In the genomic region with DNA sequence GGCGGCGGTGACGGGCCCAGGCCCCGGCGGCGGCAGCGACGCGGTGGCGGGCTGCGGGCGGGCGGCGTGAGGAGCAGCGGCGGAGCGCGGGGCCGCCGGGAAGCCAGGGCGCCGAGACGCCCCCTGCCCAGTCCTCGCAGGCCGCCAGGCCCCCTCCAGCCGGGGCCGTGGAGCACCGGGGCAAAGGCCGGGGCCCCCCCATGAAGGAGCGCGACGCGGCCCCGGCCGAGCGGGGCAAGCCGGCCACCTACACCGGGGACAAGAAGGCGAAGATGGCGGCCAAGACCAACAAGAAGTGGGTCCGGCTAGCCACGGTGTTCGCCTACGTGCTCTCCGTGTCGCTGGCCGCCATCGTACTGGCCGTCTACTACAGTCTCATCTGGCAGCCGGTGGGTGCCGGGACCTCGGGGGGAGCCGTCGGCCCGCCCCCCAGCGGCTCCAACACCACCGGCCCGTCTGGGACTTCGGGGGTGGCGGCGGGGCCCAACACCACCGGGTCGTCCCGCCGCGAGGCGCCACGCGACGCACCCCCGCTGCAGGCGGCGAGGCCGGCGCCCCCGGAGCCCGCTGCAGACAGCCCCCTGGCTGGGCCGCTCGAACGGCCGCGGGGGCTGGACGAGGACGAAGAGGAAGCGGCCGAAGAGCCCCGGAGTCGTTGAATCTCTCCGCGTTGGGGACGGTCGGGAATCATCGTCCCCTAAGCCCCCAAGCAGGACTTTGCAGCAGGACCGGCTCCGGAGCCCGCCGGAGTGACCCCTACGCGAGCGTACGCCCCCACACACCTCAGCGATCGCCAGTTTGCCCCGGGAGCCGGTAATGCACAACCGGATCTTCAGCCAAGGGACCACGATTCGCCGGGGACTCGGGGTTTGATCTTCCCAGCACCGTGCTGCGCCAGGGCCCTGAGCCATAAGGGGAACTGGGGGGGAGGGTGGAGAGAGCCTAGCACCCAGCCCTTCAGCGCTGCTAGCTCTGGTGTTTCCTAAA, we compare ENCODE assay signal across 8 mouse cellular contexts. TPM values are rescaled to one million over a fixed set of nuclear protein-coding genes. Genes with fewer than 3 reads are reported as not detected.
DNase-seq lines count a peak whose midpoint lies in the region; ATAC-seq and TF ChIP-seq lines count a peak whose summit lies in the region.

No protein-coding gene starts in this region.

- peak overlapping the region; percentile 25; the same call in 1 of the 2 replicates for H3K27ac ChIP-seq in forebrain, embryonic 13.5 days
- peak overlapping the region; percentile 64 for H3K27ac ChIP-seq in intestine, embryonic 15.5 days
- H3K27ac ChIP-seq in lung, postnatal 0 days (ENCODE audit: low read length): peak overlapping the region; percentile 85
- peak overlapping the region; percentile 2; the same call in 1 of the 2 replicates for H3K27ac ChIP-seq in small intestine, adult 2 months (ENCODE audit: insufficient read depth, low read depth, low read length)

- no peak for TF ChIP-seq POLR2A in brain, embryonic 14.5 days (IDR thresholded peaks at IDR 0.05; ENCODE audit: borderline replicate concordance, extremely low read depth, insufficient read depth, insufficient read length, poor library complexity, severe bottlenecking)
- no peak for TF ChIP-seq POLR2A in small intestine, adult 2 months (IDR thresholded peaks at IDR 0.05; ENCODE audit: low read depth, low read length)

- peak overlapping the region; percentile 97 for H3K4me2 ChIP-seq in forebrain, embryonic 13.5 days
- H3K4me2 ChIP-seq in intestine, embryonic 15.5 days (replicated peaks): peak overlapping the region; percentile 96
- H3K4me2 ChIP-seq in lung, postnatal 0 days (replicated peaks; ENCODE audit: low read depth, low read length): peak overlapping the region; percentile 99

- under 1% methylated on average over 88 of the region's 113 CpGs for WGBS in forebrain, embryonic 13.5 days
- under 1% methylated on average over 111 of the region's 113 CpGs for WGBS in intestine, embryonic 15.5 days
- WGBS in lung, postnatal 0 days: 1% methylated on average over 68 of the region's 113 CpGs
- under 1% methylated on average over 113 of the region's 113 CpGs for WGBS in small intestine, adult 2 months

- no peaks in the 10 kb centered on the region for H3K9me3 ChIP-seq in forebrain, embryonic 13.5 days (replicated peaks)
- no peaks in the 10 kb centered on the region for H3K9me3 ChIP-seq in intestine, embryonic 15.5 days
- H3K9me3 ChIP-seq in lung, postnatal 0 days (ENCODE audit: low read length): no peaks in the 10 kb centered on the region

- DNase-seq in right cerebral cortex, postnatal 14 days: peak; percentile 40
- no peak for DNase-seq in right cerebral cortex, adult 18-20 months
- DNase-seq in brain, embryonic 14.5 days (ENCODE audit: low read depth): peak; percentile 46
- DNase-seq in lung, postnatal 0 days (ENCODE audit: low spot score): peak; percentile 53
- no peak for DNase-seq in adipocyte (ENCODE audit: low spot score)

- no peak for TF ChIP-seq EP300 in lung, postnatal 0 days (IDR thresholded peaks at IDR 0.05)

- H3K27me3 ChIP-seq in forebrain, embryonic 13.5 days: peaks cover 28% of the 10 kb centered on the region
- peaks cover 5% of the 10 kb centered on the region; the same call in 1 of the 2 replicates for H3K27me3 ChIP-seq in intestine, embryonic 15.5 days (replicated peaks)
- no peaks in the 10 kb centered on the region for H3K27me3 ChIP-seq in lung, postnatal 0 days (replicated peaks; ENCODE audit: insufficient read depth, low read length)
- H3K27me3 ChIP-seq in small intestine, adult 2 months (ENCODE audit: control insufficient read depth, insufficient read depth, low read length): no peaks in the 10 kb centered on the region

- peaks cover 56% of the 10 kb centered on the region for H3K4me1 ChIP-seq in forebrain, embryonic 13.5 days
- H3K4me1 ChIP-seq in intestine, embryonic 15.5 days (replicated peaks): peaks cover 25% of the 10 kb centered on the region
- peaks cover 31% of the 10 kb centered on the region for H3K4me1 ChIP-seq in lung, postnatal 0 days (ENCODE audit: insufficient read depth, low read depth, low read length)
- no peaks in the 10 kb centered on the region for H3K4me1 ChIP-seq in small intestine, adult 2 months (ENCODE audit: control insufficient read depth, insufficient read depth, insufficient read length, low read length)

- peak overlapping the region; percentile 96 for H3K4me3 ChIP-seq in forebrain, embryonic 13.5 days
- H3K4me3 ChIP-seq in intestine, embryonic 15.5 days (replicated peaks): peak overlapping the region; percentile 83
- peak overlapping the region; percentile 84 for H3K4me3 ChIP-seq in lung, postnatal 0 days (ENCODE audit: low read depth, low read length)
- peak overlapping the region; percentile 72 for H3K4me3 ChIP-seq in small intestine, adult 2 months (ENCODE audit: low read depth, low read length)

- no peaks in the 10 kb centered on the region for H3K36me3 ChIP-seq in forebrain, embryonic 13.5 days (ENCODE audit: poor library complexity, severe bottlenecking)
- H3K36me3 ChIP-seq in intestine, embryonic 15.5 days: no peaks in the 10 kb centered on the region
- H3K36me3 ChIP-seq in lung, postnatal 0 days (ENCODE audit: insufficient read depth, low read length): 0 out of 2 replicates have a peak, but pooled peaks cover 8% of the 10 kb centered on the region
- 0 out of 2 replicates have a peak, but pooled peaks cover 3% of the 10 kb centered on the region for H3K36me3 ChIP-seq in small intestine, adult 2 months (ENCODE audit: control insufficient read depth, insufficient read depth, low read length)

- TF ChIP-seq CTCF in brain, embryonic 14.5 days (IDR thresholded peaks at IDR 0.05; ENCODE audit: borderline replicate concordance, extremely low read depth, insufficient read depth, insufficient read length): no peak
- no peak for TF ChIP-seq CTCF in lung, postnatal 0 days (IDR thresholded peaks at IDR 0.05)
- no peak for TF ChIP-seq CTCF in small intestine, adult 2 months (IDR thresholded peaks at IDR 0.05; ENCODE audit: extremely low read depth, insufficient read length, insufficient replicate concordance, low read depth, low read length)

- peak overlapping the region; percentile 96 for H3K9ac ChIP-seq in forebrain, embryonic 13.5 days
- peak overlapping the region; percentile 89 for H3K9ac ChIP-seq in intestine, embryonic 15.5 days
- H3K9ac ChIP-seq in lung, postnatal 0 days (replicated peaks; ENCODE audit: low read depth): peak overlapping the region; percentile 78

- ATAC-seq in forebrain, embryonic 13.5 days: peak; percentile 46
- ATAC-seq in intestine, embryonic 15.5 days: peak; percentile 58
- ATAC-seq in lung, postnatal 0 days: peak; percentile 37

RNA-seq across cellular contexts. Expression of a gene that starts 0.7 kb away (rescaled TPM):
- polyA plus RNA-seq in brain, embryonic 14.5 days (2012; rRNA removed): 11.1 and 11.7 TPM in 2 replicates
- 26.3 and 27.0 TPM in 2 replicates for polyA plus RNA-seq in forebrain, embryonic 13.5 days (2015; fragmentation: Nextera tagmentation; extraction: Ambion mirVana)
- polyA plus RNA-seq in intestine, embryonic 15.5 days (2015; fragmentation: Nextera tagmentation; extraction: Ambion mirVana): 21.0 and 23.4 TPM in 2 replicates
- 34.5 and 35.9 TPM in 2 replicates for polyA plus RNA-seq in lung, postnatal 0 days (2015; fragmentation: Nextera tagmentation; extraction: Ambion mirVana)
- 6.2 and 8.8 TPM in 2 replicates for polyA plus RNA-seq in small intestine, adult 2 months (2012; rRNA removed)

RNA-seq across cellular contexts. Expression of a gene that starts 16.3 kb away (rescaled TPM):
- polyA plus RNA-seq in brain, embryonic 14.5 days (2012; rRNA removed): 2.3 TPM in 2 replicates
- polyA plus RNA-seq in forebrain, embryonic 13.5 days (2015; fragmentation: Nextera tagmentation; extraction: Ambion mirVana): 1.5 and 2.0 TPM in 2 replicates
- polyA plus RNA-seq in intestine, embryonic 15.5 days (2015; fragmentation: Nextera tagmentation; extraction: Ambion mirVana): 1.1 TPM in 2 replicates
- polyA plus RNA-seq in lung, postnatal 0 days (2015; fragmentation: Nextera tagmentation; extraction: Ambion mirVana): 4.3 and 4.7 TPM in 2 replicates
- 2.4 and 3.3 TPM in 2 replicates for polyA plus RNA-seq in small intestine, adult 2 months (2012; rRNA removed)

RNA-seq across cellular contexts. Expression of a gene that starts 18.0 kb away (rescaled TPM):
- 0.95 and 1.1 TPM in 2 replicates for polyA plus RNA-seq in brain, embryonic 14.5 days (2012; rRNA removed)
- 0.17 and 0.43 TPM in 2 replicates for polyA plus RNA-seq in forebrain, embryonic 13.5 days (2015; fragmentation: Nextera tagmentation; extraction: Ambion mirVana)
- 1.2 and 1.6 TPM in 2 replicates for polyA plus RNA-seq in intestine, embryonic 15.5 days (2015; fragmentation: Nextera tagmentation; extraction: Ambion mirVana)
- 1.6 TPM in 2 replicates for polyA plus RNA-seq in lung, postnatal 0 days (2015; fragmentation: Nextera tagmentation; extraction: Ambion mirVana)
- 2.9 and 6.2 TPM in 2 replicates for polyA plus RNA-seq in small intestine, adult 2 months (2012; rRNA removed)

RNA-seq across cellular contexts. Expression of a gene that starts 26.4 kb away (rescaled TPM):
- 0.16 TPM in 1 of 2 replicates, not detected in the other for polyA plus RNA-seq in brain, embryonic 14.5 days (2012; rRNA removed)
- polyA plus RNA-seq in forebrain, embryonic 13.5 days (2015; fragmentation: Nextera tagmentation; extraction: Ambion mirVana): not detected in 2 replicates
- polyA plus RNA-seq in intestine, embryonic 15.5 days (2015; fragmentation: Nextera tagmentation; extraction: Ambion mirVana): 41.2 and 48.8 TPM in 2 replicates
- polyA plus RNA-seq in lung, postnatal 0 days (2015; fragmentation: Nextera tagmentation; extraction: Ambion mirVana): 11.9 and 13.6 TPM in 2 replicates
- 2,253 and 5,176 TPM in 2 replicates for polyA plus RNA-seq in small intestine, adult 2 months (2012; rRNA removed)

RNA-seq across cellular contexts. Expression of a gene that starts 33.3 kb away (rescaled TPM):
- 75.9 and 108 TPM in 2 replicates for polyA plus RNA-seq in brain, embryonic 14.5 days (2012; rRNA removed)
- 13.6 and 15.7 TPM in 2 replicates for polyA plus RNA-seq in forebrain, embryonic 13.5 days (2015; fragmentation: Nextera tagmentation; extraction: Ambion mirVana)
- 2.7 TPM in 2 replicates for polyA plus RNA-seq in intestine, embryonic 15.5 days (2015; fragmentation: Nextera tagmentation; extraction: Ambion mirVana)
- 0.95 and 1.1 TPM in 2 replicates for polyA plus RNA-seq in lung, postnatal 0 days (2015; fragmentation: Nextera tagmentation; extraction: Ambion mirVana)
- polyA plus RNA-seq in small intestine, adult 2 months (2012; rRNA removed): 1.7 and 3.5 TPM in 2 replicates

Comparison
In these comparisons a context has a peak if more than half of its experiments do, and no peak if none do; other contexts are left out.
1. DNase-seq: peak in right cerebral cortex, postnatal 14 days (single experiment), brain, embryonic 14.5 days (single experiment) and lung, postnatal 0 days (single experiment); none in right cerebral cortex, adult 18-20 months (single experiment) and adipocyte (single experiment).
2. H3K27ac ChIP-seq: peak in every context shown above with its lines; median percentile 85 in lung, postnatal 0 days; 64 in intestine, embryonic 15.5 days; 25 in forebrain, embryonic 13.5 days; 2 in small intestine, adult 2 months.
3. Peak in every context shown above with its lines, with median percentiles within 50 percentile points of each other: ATAC-seq, H3K4me2 ChIP-seq, H3K4me3 ChIP-seq and H3K9ac ChIP-seq.